In genomic region chr14:105862199-105862598, GRCm38 (mm10) we compare ENCODE assay signal across 25 mouse cellular contexts. TPM values are rescaled to one million over a fixed set of nuclear protein-coding genes. Genes with fewer than 3 reads are reported as not detected.
DNase-seq lines count a peak whose midpoint lies in the region; ATAC-seq lines count a peak whose summit lies in the region.
"Had no signal": no experiment of that assay in that cellular context is flagged by ENCODE, and none has a peak within 500 bp of the region (broad histone marks: within the 10 kb centered on the region; RNA-seq: fewer than 3 reads in every experiment).

No protein-coding gene starts in this region.

- H3K4me1 ChIP-seq in heart, embryonic 10.5 days = peaks cover 7% of the 10 kb centered on the region; the same call in 1 of the 2 replicates
- no peaks in the 10 kb centered on the region for H3K4me1 ChIP-seq in intestine, embryonic 15.5 days (replicated peaks)
- H3K4me1 ChIP-seq in limb, embryonic 10.5 days = peaks cover 10% of the 10 kb centered on the region; the same call in 1 of the 2 replicates
- H3K4me1 ChIP-seq: embryonic facial prominence, embryonic 13.5 days; forebrain, embryonic 13.5 days; heart, embryonic 15.5 days; hindbrain, embryonic 13.5 days had no signal

- no peaks in the 10 kb centered on the region for H3K9me3 ChIP-seq in heart, embryonic 10.5 days
- no peaks in the 10 kb centered on the region for H3K9me3 ChIP-seq in intestine, embryonic 15.5 days
- H3K9me3 ChIP-seq in limb, embryonic 10.5 days (replicated peaks) = no peaks in the 10 kb centered on the region
- H3K9me3 ChIP-seq: embryonic facial prominence, embryonic 13.5 days; forebrain, embryonic 13.5 days; heart, embryonic 15.5 days; hindbrain, embryonic 13.5 days had no signal

- WGBS in heart, embryonic 10.5 days = 47% methylated on average over 11 of the region's 11 CpGs
- WGBS in intestine, embryonic 15.5 days = 71% methylated on average over 11 of the region's 11 CpGs
- WGBS in limb, embryonic 10.5 days = 77% methylated on average over 11 of the region's 11 CpGs

- no peak overlapping the region for H3K9ac ChIP-seq in intestine, embryonic 15.5 days
- H3K9ac ChIP-seq: embryonic facial prominence, embryonic 13.5 days; forebrain, embryonic 13.5 days; forebrain, postnatal 0 days; heart, embryonic 15.5 days; hindbrain, embryonic 13.5 days had no signal

- no peaks in the 10 kb centered on the region for H3K36me3 ChIP-seq in heart, embryonic 10.5 days
- H3K36me3 ChIP-seq in intestine, embryonic 15.5 days = no peaks in the 10 kb centered on the region
- H3K36me3 ChIP-seq in limb, embryonic 10.5 days = no peaks in the 10 kb centered on the region
- H3K36me3 ChIP-seq: embryonic facial prominence, embryonic 13.5 days; G1E; heart, embryonic 15.5 days; hindbrain, embryonic 13.5 days had no signal

- H3K27ac ChIP-seq in heart, embryonic 10.5 days = peak overlapping the region; percentile 67; the same call in 1 of the 2 replicates
- no peak overlapping the region for H3K27ac ChIP-seq in intestine, embryonic 15.5 days
- H3K27ac ChIP-seq in limb, embryonic 10.5 days = 0 out of 2 replicates have a peak overlapping the region, but pooled peaks have one; percentile 36
- H3K27ac ChIP-seq: embryonic facial prominence, embryonic 13.5 days; forebrain, embryonic 13.5 days; heart, embryonic 15.5 days; hindbrain, embryonic 13.5 days; hindbrain, postnatal 0 days had no signal

- no peak overlapping the region for H3K4me2 ChIP-seq in intestine, embryonic 15.5 days (replicated peaks)
- H3K4me2 ChIP-seq: embryonic facial prominence, embryonic 13.5 days; forebrain, embryonic 13.5 days; heart, embryonic 11.5 days; heart, embryonic 15.5 days; hindbrain, embryonic 13.5 days had no signal

- no peaks in the 10 kb centered on the region for H3K27me3 ChIP-seq in heart, embryonic 10.5 days (ENCODE audit: insufficient read depth, poor library complexity, severe bottlenecking)
- no peaks in the 10 kb centered on the region for H3K27me3 ChIP-seq in intestine, embryonic 15.5 days (replicated peaks)
- no peaks in the 10 kb centered on the region for H3K27me3 ChIP-seq in limb, embryonic 10.5 days (ENCODE audit: low read depth, poor library complexity, severe bottlenecking)
- H3K27me3 ChIP-seq: embryonic facial prominence, embryonic 13.5 days; heart, embryonic 15.5 days; hindbrain, embryonic 13.5 days had no signal

- ATAC-seq in intestine, embryonic 15.5 days = peak; percentile 35; the same call in 1 of the 2 replicates
- ATAC-seq: activated CD4-positive, CD25-positive, alpha-beta regulatory T cell, adult 4 months; CD4-positive, CD25-positive, alpha-beta regulatory T cell, adult 4 months; forebrain, embryonic 13.5 days; forebrain, postnatal 0 days; hindbrain, postnatal 0 days had no signal

- H3K4me3 ChIP-seq in heart, embryonic 10.5 days = no peak overlapping the region
- no peak overlapping the region for H3K4me3 ChIP-seq in intestine, embryonic 15.5 days (replicated peaks)
- no peak overlapping the region for H3K4me3 ChIP-seq in limb, embryonic 10.5 days
- H3K4me3 ChIP-seq: embryonic facial prominence, embryonic 13.5 days; forebrain, embryonic 13.5 days; heart, embryonic 15.5 days; hindbrain, embryonic 13.5 days had no signal

- no peak for DNase-seq in heart, embryonic 10.5 days (ENCODE audit: low spot score)
- no peak for DNase-seq in heart, adult 18-20 months
- peak; percentile 91 for DNase-seq in R1 (ENCODE audit: low read depth, low spot score)
- DNase-seq in limb, embryonic 10.5 days (ENCODE audit: low spot score) = no peak
- no peak for DNase-seq in urinary bladder, postnatal 25 days (ENCODE audit: low spot score)
- no peak for DNase-seq in retina, postnatal 1 day
- DNase-seq in testis, postnatal 14 days (ENCODE audit: low spot score) = no peak
- DNase-seq: adrenal gland, postnatal 14 days; B cell, adult 2 months; cerebellum, adult 2 months; cerebellum, postnatal 14 days; forebrain, postnatal 0 days; gastrocnemius, postnatal 25 days; heart, adult 11 months; heart, postnatal 14 days had no signal

RNA-seq across cellular contexts. Expression of gene Spry2, which starts 34.4 kb away (rescaled TPM):
- polyA plus RNA-seq in heart, embryonic 10.5 days (2016; fragmentation: Nextera tagmentation; extraction: Ambion mirVana) = 23.9 and 48.3 TPM in 2 replicates
- 10 to 100 TPM; 17.5 to 21.0 TPM for total RNA-seq in heart, adult 18-20 months (2021)
- polyA plus RNA-seq in intestine, embryonic 15.5 days (2015; fragmentation: Nextera tagmentation; extraction: Ambion mirVana) = 39.8 and 53.3 TPM in 2 replicates
- polyA plus RNA-seq in limb, embryonic 10.5 days (2016; fragmentation: Nextera tagmentation; extraction: Ambion mirVana) = 36.2 and 43.4 TPM in 2 replicates
- polyA plus RNA-seq: activated CD4-positive, CD25-positive, alpha-beta regulatory T cell, adult 4 months; G1E had no signal
